Mouse (Mus musculus): ENCODE results near the gene Kcnh4. TPM values are rescaled to one million over a fixed set of nuclear protein-coding genes. Genes with fewer than 3 reads are reported as not detected.

Gene Kcnh4
- polyA plus RNA-seq, 1 experiment from 2014 or later: 9.8 TPM

DNA sequence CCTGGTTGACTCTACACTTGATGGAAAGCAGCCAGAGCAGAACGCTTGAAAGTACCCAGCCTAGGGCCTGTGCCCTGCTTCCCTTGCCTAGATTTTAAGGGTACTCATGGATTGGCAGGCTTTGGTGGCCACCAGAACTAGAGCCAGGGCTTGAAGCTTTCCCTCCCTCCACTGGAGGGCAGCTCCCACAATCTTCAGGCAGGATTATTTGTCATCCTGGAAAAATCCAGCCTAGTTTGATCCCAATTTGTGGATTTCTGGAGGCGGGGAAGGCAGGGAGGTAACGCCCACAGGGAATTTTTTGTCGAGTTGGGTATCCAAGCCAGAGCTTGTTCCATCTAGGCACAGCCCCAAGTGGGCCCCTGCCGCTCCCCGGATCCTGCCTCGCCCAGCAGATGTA is 69.4 kb downstream of the Kcnh4 start:
- Histone ChIP-seq H3K36me3 (ENCODE audit: control insufficient read depth, insufficient read depth, low read length) (no peaks in the 10 kb centered on the region), H3K9ac (replicated peaks; ENCODE audit: low read length) (no peak overlapping the region), H3K9me3 (ENCODE audit: control insufficient read depth, low read length) (no peaks in the 10 kb centered on the region), H3K4me1 (ENCODE audit: control insufficient read depth, insufficient read depth, low read length) (no peaks in the 10 kb centered on the region), H3K4me2 (ENCODE audit: low read length) (no peak overlapping the region), H3K4me3 (replicated peaks; ENCODE audit: low read depth, low read length) (no peak overlapping the region), H3K27me3 (ENCODE audit: control insufficient read depth, insufficient read depth, low read length) (0 out of 2 replicates have a peak, but pooled peaks cover 6% of the 10 kb centered on the region), H3K27ac (replicated peaks; ENCODE audit: low read depth, low read length) (no peak overlapping the region)
- 78% methylated on average over 7 of the region's 7 CpGs for WGBS
- DNase-seq (no peak), ATAC-seq (ENCODE audit: low FRiP score, low TSS enrichment) (no peak)

Other genes with a start within 250 kb of the Kcnh4 start
- 161 and 219 TPM in 2 replicates for gene Acly, start 231.9 kb downstream of the Kcnh4 start, polyA plus RNA-seq (2014; fragmentation: Nextera tagmentation; extraction: Ambion mirVana)
- gene Ttc25, start 214.3 kb downstream of the Kcnh4 start, polyA plus RNA-seq (2014; fragmentation: Nextera tagmentation; extraction: Ambion mirVana): 1.9 and 2.5 TPM in 2 replicates
- gene Cnp, start 185.0 kb downstream of the Kcnh4 start, polyA plus RNA-seq (2014; fragmentation: Nextera tagmentation; extraction: Ambion mirVana): 24.8 and 28.7 TPM in 2 replicates
- 125 and 129 TPM in 2 replicates for gene Nkiras2, start 140.7 kb downstream of the Kcnh4 start, polyA plus RNA-seq (2014; fragmentation: Nextera tagmentation; extraction: Ambion mirVana)
- 93.7 and 108 TPM in 2 replicates for gene Dnajc7, start 139.8 kb downstream of the Kcnh4 start, polyA plus RNA-seq (2014; fragmentation: Nextera tagmentation; extraction: Ambion mirVana)
- gene Zfp385c, start 67.5 kb downstream of the Kcnh4 start, polyA plus RNA-seq (2014; fragmentation: Nextera tagmentation; extraction: Ambion mirVana): 0.41 and 0.49 TPM in 2 replicates
- gene Dhx58, start 55.7 kb downstream of the Kcnh4 start, polyA plus RNA-seq (2014; fragmentation: Nextera tagmentation; extraction: Ambion mirVana): 2.0 and 2.1 TPM in 2 replicates
- gene Kat2a, start 47.5 kb downstream of the Kcnh4 start, polyA plus RNA-seq (2014; fragmentation: Nextera tagmentation; extraction: Ambion mirVana): 50.0 and 53.7 TPM in 2 replicates
- 0.70 TPM in 1 of 2 replicates, not detected in the other for gene Hspb9, start 46.1 kb downstream of the Kcnh4 start, polyA plus RNA-seq (2014; fragmentation: Nextera tagmentation; extraction: Ambion mirVana)
- gene Rab5c, start 21.7 kb downstream of the Kcnh4 start, polyA plus RNA-seq (2014; fragmentation: Nextera tagmentation; extraction: Ambion mirVana): 86.8 and 156 TPM in 2 replicates
- gene Hcrt, start 3.0 kb upstream of the Kcnh4 start, polyA plus RNA-seq (2014; fragmentation: Nextera tagmentation; extraction: Ambion mirVana): 0.55 TPM in 1 of 2 replicates, not detected in the other
- gene Ghdc, start 11.0 kb upstream of the Kcnh4 start, polyA plus RNA-seq (2014; fragmentation: Nextera tagmentation; extraction: Ambion mirVana): 3.0 TPM in 2 replicates
- gene Stat5b, start 90.8 kb upstream of the Kcnh4 start, polyA plus RNA-seq (2014; fragmentation: Nextera tagmentation; extraction: Ambion mirVana): 17.2 and 18.6 TPM in 2 replicates
- 1.7 and 1.9 TPM in 2 replicates for gene Stat5a, start 99.4 kb upstream of the Kcnh4 start, polyA plus RNA-seq (2014; fragmentation: Nextera tagmentation; extraction: Ambion mirVana)
- gene Stat3, start 179.6 kb upstream of the Kcnh4 start, polyA plus RNA-seq (2014; fragmentation: Nextera tagmentation; extraction: Ambion mirVana): 29.6 and 30.6 TPM in 2 replicates
- 8.0 and 16.3 TPM in 2 replicates for gene Cavin1, start 210.9 kb upstream of the Kcnh4 start, polyA plus RNA-seq (2014; fragmentation: Nextera tagmentation; extraction: Ambion mirVana)
- 115 and 119 TPM in 2 replicates for gene Atp6v0a1, start 249.5 kb upstream of the Kcnh4 start, polyA plus RNA-seq (2014; fragmentation: Nextera tagmentation; extraction: Ambion mirVana)

Measured in midbrain, embryonic 14.5 days (tissue).